Mouse (Mus musculus) spleen, postnatal 10 days (tissue): ENCODE results near the gene Asb8.

Source experiments
- DNase-seq, 2 experiments: peaks; one replicate each; pipeline ENCODE4 v3.0.0; 2021 to 2022; ENCODE audit warnings: low spot score in 2 of 2

The Asb8 gene

DNA sequence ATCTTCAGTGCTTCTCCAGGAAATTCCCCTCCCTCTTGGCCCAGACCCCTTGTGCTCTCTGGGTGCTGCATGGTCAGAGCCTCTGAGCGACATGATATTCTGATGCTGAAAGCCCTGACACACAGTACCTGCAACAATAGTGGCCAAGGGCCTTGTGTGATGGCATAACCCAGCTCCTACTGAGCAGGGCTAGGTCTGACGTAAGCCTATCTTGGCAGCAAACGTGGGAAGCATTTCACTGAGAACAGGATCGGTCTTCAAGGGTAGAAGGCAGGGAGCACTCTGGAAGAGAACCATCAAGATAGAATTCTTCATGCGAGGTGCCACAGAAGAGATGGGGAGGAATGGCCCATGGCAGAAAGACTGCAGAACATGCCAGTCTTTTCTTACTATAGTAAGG lies at the start of gene Asb8:
Gene Asb8 (minus strand): TSS at position 101 of the 400 bp plus-strand sequence.
- no peak for DNase-seq

DNA sequence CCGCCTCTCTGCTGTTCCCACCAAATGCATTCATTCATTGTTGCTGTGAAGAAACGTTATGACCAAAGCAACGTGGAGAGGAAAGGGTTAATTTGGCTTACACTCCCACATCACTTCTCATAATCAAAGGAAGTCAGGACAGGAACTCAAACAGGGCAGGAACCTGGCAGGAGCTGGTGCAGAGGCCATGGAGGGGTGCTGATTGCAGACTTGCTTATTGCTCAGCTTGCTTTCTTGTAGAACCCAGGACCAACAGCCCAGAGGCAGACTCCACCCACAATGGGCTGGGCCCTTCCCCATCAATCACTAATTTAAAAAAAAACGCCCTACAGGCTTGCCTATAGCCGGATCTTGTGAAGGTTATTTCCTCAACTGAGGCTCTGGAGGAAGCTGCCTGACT lies 48.7 kb upstream of the Asb8 start:
- DNase-seq: no peak

DNA sequence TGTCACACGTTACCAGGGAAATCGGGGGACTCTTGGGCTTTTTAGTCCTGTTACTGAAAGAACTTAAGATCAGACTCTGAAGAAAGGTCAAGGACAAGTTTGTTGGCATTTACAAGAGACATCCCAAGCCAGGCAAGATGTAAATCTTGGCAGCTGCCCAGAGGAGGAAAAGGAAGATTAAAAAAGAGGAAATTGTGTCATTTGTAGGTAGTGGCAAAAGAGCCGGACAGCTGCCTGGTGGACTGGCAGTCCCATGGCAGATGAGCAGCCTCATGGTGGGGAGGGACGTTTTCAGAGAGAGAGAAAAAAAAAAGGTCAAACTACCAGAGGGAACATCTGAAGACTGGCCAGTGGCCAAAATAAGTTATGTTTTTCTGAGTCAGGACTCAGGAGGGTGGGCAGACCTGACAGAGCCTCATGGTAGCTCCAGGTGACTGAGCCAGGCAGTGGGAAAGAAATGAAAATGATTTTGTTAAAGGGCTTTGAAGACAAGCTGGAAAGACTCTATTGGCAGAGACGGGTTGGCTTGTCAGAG lies 48.0 kb upstream of the Asb8 start:
- no peak for DNase-seq

DNA sequence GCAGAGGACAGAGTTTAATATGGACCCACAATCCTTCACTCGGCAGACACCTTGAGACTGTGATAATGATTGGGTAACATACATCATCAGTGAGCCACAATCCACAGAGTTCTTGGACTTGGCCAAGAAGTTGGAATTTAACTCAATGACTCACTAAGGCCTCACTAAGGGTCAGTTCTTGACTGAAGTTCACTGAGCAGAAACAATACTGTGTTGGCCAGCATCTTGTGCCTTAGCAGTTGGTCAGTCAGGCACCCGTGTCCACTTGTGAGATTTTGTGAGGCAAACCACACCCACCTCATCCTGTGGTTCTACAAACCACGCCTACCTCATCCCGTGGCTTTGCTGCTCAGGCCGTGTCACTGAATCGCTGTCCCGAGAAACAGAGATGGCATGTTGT lies 44.3 kb upstream of the Asb8 start:
- DNase-seq: no peak

DNA sequence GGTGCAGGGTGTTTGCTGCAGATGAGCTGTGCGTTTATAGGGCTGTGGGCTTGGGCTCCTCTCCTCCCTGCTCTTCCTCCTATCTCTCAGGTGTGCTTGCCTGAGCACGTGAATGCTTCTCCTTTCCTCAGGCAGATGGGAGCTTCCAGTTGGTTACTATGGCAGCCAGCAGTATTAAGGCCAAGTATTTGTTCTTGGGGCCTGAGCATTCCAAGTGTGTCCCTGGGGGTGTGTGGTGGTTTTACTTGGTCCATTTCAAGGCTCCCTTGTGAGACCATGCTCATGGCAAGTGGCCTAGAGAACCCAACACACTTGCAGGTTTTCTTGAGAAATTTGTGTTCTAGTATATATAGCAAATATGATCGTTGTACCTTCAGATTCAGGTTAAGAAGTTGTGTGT lies 30.0 kb upstream of the Asb8 start, which contains the start of gene Olfr288:
Gene Olfr288 (minus strand): TSS at position 101 of the 400 bp plus-strand sequence.
- no peak for DNase-seq

- DNase-seq: no peak
These were observed 19.0 kb upstream of the Asb8 start for GRCm38 (mm10) chr15:98184456-98184855.

DNA sequence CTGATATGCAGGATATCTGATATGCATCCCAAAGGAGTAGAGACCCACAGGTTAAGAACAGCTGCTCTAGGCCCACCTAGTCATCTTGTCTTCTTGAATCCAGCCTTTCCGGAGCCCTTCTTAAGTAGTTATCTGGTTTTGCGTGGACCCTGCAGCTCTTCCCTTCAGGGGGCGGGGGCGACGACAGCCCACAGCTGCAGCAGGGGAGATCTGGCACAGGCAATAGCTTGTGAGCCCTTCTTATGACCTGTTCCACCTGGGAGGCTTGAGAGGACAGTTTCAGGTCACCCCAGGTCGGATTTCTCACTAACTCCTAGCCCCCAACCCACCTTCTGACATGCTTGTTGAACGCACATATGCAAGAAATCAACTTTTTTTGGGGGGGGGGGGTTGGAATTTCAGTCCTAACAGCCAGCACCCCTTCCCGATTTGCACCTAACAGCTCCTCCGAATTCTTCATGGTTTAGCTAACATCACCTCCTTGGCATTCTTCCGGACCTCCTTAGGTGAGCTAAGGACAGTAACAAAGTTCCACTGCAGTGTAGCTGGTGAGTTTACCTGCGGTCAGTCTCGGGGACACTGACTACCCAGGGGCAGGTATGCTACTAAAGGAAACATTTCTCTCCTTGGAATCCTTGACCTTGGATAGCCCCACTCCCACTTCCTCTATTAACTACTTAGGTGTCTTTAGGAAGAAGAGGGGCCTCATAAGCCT lies 16.6 kb upstream of the Asb8 start:
- no peak for DNase-seq

- peak; percentile 52 to 83 for DNase-seq
These were observed 15.8 kb upstream of the Asb8 start for GRCm38 (mm10) chr15:98181132-98181711.

- DNase-seq: no peak
These were observed 15.2 kb upstream of the Asb8 start for GRCm38 (mm10) chr15:98180567-98181131.

DNA sequence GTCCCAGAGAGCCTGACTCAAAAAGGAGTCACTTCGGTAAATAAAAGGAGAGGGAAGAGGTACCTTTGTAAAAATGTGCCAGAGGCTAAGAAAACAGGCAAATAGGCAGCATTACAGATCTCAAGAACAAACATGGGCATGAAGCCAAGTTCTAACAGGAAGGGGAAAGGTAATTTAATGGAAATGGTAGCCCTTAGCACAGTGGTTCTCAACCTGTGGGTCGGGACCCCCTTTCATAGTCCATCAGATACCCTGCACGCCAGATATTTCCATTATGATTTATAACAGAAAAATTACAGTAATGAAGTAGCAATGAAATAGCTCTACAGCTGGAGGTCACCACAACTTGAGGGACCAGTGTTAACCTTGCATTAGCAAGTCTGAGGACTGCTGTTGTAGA lies 11.9 kb upstream of the Asb8 start:
- DNase-seq: no peak

DNA sequence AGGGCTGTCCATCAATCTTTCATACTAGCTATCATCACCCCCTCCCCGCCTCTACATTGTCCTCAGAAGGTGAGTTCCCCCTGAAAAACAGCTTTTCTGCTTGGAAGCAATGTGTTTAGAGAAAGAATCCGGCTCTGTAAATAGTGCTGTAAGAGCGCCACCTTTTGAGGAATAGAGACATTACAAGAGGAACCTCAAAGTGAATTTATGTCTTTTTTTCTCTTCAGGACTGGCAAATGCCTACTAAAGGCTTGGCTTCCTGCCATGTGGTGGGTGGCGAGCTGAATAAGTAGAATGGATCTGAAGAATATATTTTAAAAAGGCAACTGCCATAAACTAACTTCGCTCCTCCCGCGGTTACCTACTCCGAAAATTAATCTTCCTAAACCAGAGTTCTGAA lies 8.4 kb upstream of the Asb8 start:
- DNase-seq: no peak

- no peak for DNase-seq
These were observed 6.7 kb upstream of the Asb8 start for GRCm38 (mm10) chr15:98172113-98172512.

DNA sequence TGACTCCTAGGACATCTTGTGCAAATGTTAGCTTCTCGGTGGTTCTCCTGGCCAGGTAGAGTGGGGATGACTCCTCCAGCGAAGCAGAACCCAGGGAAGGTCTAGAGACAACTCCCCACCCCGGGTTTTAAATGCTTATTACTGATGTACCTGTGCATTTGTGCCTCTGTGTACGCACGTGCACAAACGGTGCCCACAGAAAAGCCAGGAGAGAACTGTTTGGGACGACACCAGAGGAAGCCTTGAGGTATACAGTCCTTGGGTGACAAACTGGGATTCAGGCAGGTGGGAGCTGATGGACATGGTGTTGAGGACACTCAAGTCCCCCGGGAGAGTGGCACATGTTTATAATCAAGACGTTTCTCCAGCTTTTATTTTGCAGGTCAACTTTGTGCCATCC lies 5.5 kb upstream of the Asb8 start:
- no peak for DNase-seq

GRCm38 (mm10) chr15:98170365-98170764 lies 4.9 kb upstream of the Asb8 start:
- no peak for DNase-seq

GRCm38 (mm10) chr15:98168622-98169004 lies 3.2 kb upstream of the Asb8 start:
- DNase-seq: no peak

- DNase-seq: peak in 1 of 2 experiments; percentile 65
These were observed 2.5 kb upstream of the Asb8 start for GRCm38 (mm10) chr15:98167645-98168621.

DNA sequence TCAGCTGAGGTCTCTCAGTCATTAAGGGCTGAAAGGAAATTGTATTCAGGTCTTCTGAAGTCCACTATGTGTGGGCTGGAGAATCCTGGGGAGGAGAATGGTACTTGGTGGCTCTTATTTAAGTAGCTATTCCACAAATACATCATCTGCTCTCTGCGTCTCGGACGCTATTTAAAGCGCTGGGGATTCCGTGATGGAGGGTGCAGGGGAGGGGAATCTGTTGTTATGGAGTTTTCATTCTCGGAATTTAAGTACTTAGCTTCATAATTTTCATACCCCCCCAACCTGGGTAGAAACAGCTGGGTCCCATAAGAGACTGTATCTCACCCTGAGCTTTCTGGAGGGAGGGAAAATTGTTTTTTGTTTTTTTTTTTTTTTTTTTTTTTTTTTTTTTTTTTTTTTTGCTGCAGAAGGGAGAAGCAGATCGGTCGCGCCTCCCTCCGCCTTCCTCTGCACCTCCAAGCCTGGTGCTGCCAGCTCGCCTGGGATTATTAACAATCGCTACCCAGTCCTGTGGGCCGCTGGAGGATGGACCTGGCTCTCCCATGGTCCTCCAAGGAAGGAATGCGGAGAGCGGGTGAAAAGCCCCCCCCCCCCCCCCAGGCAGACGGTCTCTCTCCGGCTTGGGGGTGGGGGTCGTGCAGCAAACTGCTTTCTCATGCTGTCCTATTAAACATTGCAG lies 1.7 kb upstream of the Asb8 start, which contains the start of gene Ccdc184:
Gene Ccdc184 (plus strand): TSS at position 196 of the 682 bp plus-strand sequence.
- no peak for DNase-seq

GRCm38 (mm10) chr15:98162561-98162960 lies 2.9 kb downstream of the Asb8 start:
- DNase-seq: no peak

- DNase-seq: no peak
These were observed 4.2 kb downstream of the Asb8 start for GRCm38 (mm10) chr15:98161026-98161805.

DNA sequence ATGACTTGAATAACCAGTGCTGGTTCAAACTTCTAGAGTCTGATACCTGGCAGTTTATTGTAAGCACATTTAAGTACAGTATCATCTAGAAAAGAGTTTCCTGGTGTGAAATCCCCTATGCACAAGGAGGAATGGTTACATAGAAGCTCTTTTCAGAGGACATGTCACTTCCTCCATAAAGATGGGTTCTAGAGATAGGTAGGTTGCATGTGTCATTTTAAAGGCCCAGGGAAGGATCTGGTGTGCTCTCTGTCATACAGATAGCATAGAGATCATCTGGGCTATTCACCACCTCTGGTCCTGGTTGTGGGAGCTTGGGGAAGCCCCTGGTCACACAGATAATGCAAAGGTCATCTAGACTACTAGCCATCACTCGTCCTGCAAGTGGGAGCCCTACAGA lies 8.2 kb downstream of the Asb8 start:
- no peak for DNase-seq
